Mouse (Mus musculus) kidney, adult 2 months (tissue): ENCODE data around the gene Ccdc74a. TPM values are rescaled to one million over a fixed set of nuclear protein-coding genes. Genes with fewer than 3 reads are reported as not detected.
"Not testable (repeated sequence)": the region's sequence is repeated elsewhere in the genome, so short reads cannot be mapped to it uniquely, and the experiment has no call there.

Source experiments
- DNase-seq: peaks from one replicate; pipeline ENCODE4 v3.0.0; 2021
- H3K27ac ChIP-seq: fragments of 200-500 bp; 2 replicates; pipeline ENCODE4 v1.5.1; 2012; ENCODE audit warnings: low read depth, low read length, control low read depth, inconsistent platforms; ENCODE audit not compliant: insufficient read depth
- H3K27me3 ChIP-seq: fragments of 200-500 bp; replicated peaks from 2 replicates; pipeline ENCODE4 v1.6.1; 2012; ENCODE audit warnings: mild to moderate bottlenecking, moderate library complexity, low read length, inconsistent platforms; ENCODE audit not compliant: control insufficient read depth, insufficient read depth
- H3K36me3 ChIP-seq: fragments of 200-500 bp; 2 replicates; pipeline ENCODE4 v1.6.1; 2012; ENCODE audit warnings: mild to moderate bottlenecking, moderate library complexity, low read length, inconsistent platforms; ENCODE audit not compliant: control insufficient read depth, insufficient read depth
- H3K4me1 ChIP-seq: fragments of 200-500 bp; 2 replicates; pipeline ENCODE4 v1.6.1; 2011; ENCODE audit warnings: low read length; ENCODE audit not compliant: control insufficient read depth, insufficient read depth
- H3K4me3 ChIP-seq: fragments of 200-500 bp; 2 replicates; pipeline ENCODE4 v1.5.1; 2011; ENCODE audit warnings: mild to moderate bottlenecking, low read depth, low read length, control low read depth; ENCODE audit not compliant: insufficient read depth
- CTCF ChIP-seq: fragments of 200-500 bp; conservative IDR thresholded peaks from 2 replicates; pipeline ENCODE4 v1.5.1; 2011; ENCODE audit warnings: low read depth, mild to moderate bottlenecking, control low read depth, low read length, moderate library complexity, mixed read lengths; ENCODE audit not compliant: insufficient read depth, insufficient read length
- POLR2A ChIP-seq: fragments of 200-500 bp; IDR thresholded peaks from one replicate; pipeline ENCODE4 v1.6.1; 2011; ENCODE audit warnings: low read depth, low read length, control low read depth
- WGBS: fragments of 180-500 bp; shearing (Covaris S2); methylation state at CpG from one replicate; pipeline ENCODE4 v1.1.7; 2018; 5-methylcytosine and 5-hydroxymethylcytosine counted together
- polyA plus RNA-seq: library from polyadenylated mRNA; depleted of rRNA; stranded (reverse); fragments of >200 nt; gene quantifications from 2 replicates; pipeline ENCODE4 v1.2.3, GENCODE M21; 2012; rRNA removed

Ccdc74a gene
- 0.42 and 1.0 TPM in 2 replicates for polyA plus RNA-seq

DNA sequence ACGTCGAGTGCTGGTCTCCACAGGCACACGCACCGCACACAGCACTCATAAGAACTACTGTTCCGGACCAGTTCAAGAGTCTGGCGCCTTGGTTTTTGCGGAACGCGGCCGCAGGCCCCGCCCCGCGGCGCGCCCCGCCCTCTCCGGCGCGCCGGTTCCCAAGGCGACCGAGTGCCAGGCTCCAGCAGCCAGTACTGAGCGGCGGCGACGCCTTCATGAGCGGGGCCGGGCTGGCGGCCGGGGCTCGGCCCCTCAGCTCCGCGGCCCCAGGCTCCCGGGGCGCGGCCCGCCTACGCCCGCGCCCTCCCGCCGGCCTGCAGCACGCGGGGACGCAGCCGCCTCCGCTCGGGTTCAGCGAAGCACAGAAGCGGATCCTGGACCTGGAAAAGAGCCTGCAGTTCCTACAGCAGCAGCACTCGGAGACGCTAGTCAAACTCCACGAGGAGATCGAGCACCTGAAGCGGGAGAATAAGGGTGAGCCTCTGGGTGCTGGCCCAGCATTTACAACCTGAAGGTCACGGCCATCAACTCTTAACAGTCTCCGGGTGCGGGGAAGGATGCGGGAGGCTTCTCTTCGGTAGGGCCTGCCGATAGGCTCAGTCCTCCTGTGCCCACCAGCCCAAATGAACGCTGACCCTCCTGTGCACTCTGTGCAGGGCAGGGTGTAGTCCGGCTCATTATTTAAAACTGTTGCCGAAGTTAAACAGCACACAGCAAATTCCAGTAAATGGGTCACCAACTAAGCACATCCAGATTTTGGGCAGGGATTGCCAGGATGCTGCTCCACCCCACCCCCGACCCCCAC, at the start of gene Ccdc74a:
Gene Ccdc74a (plus strand): TSS at position 161 of the 805 bp plus-strand sequence.
- TF ChIP-seq CTCF, result no peak
- no peak for TF ChIP-seq POLR2A
- H3K27ac ChIP-seq, result no peak within 1 kb of the TSS
- no peaks in the 10 kb centered on the region; the same call in 1 of the 2 replicates for H3K36me3 ChIP-seq
- 2% methylated on average over 65 of the region's 65 CpGs for WGBS
- DNase-seq, result peak; percentile 92
- no peaks in the 10 kb centered on the region for H3K27me3 ChIP-seq
- H3K4me1 ChIP-seq, result no peaks in the 10 kb centered on the region; the same call in 1 of the 2 replicates
- peak within 1 kb of the TSS; percentile 56 for H3K4me3 ChIP-seq

DNA sequence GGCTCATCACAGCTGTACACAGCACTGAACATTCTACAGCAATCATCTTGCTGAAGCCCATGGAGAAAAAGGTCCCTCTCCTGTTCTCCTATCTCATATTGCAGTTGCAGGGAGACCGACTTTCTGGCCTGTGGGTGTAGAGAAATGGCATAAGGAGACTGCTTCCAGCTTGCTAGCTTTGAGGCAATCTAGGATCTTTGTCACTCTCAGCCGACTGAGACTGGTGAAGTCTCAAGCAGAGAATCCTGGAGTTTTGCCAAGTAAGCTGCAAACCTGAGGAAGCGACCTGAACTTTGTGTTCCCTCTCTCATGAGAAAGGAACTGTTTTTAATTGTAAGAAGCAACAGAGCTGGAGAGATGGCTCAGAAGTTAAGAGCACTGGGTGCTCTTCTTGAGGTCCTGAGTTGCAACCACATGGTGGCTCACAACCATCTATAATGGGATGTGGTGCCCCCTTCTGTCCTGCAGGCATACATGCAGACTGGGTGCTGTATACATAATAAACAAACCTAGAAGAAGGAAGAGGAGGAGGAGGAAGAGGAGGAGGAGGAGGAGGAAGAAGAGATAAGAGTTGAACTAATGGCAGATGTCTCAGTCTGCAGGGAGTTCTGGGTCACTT, 45.2 kb upstream of the Ccdc74a start:
- Histone ChIP-seq H3K4me1 (no peaks in the 10 kb centered on the region), H3K36me3 (no peaks in the 10 kb centered on the region), H3K27ac (no peak overlapping the region), H3K27me3 (no peaks in the 10 kb centered on the region), H3K4me3 (no peak overlapping the region)
- TF ChIP-seq CTCF (peak; percentile 39; the same call in 1 of the 2 replicates), POLR2A (no peak)
- peak; percentile 19 for DNase-seq
- WGBS, result 37% methylated on average over 3 of the region's 3 CpGs

DNA sequence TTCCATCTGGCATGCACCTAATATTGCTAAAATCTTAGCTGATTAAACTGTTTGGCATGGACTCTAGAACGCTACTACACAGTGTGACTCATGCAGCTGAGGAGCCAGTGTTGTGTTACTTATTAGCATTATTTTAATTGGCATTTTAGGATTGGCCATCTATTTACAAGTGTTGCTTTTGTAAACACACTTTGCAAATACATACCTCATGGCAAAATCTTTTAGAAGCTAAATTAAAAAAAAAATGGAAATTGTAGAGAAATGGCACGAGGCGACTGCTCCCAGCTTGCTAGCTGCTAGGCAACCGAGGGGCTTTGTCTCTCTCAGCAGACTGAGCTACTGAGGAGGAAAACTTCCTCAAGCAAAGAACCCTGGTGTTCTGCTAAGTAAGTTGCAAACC, 41.3 kb upstream of the Ccdc74a start:
- no peak for DNase-seq
- no peaks in the 10 kb centered on the region for H3K36me3 ChIP-seq
- H3K27me3 ChIP-seq, result no peaks in the 10 kb centered on the region
- no peak overlapping the region for H3K27ac ChIP-seq
- WGBS, result 63% methylated on average over 4 of the region's 4 CpGs
- no peak overlapping the region for H3K4me3 ChIP-seq
- H3K4me1 ChIP-seq, result no peaks in the 10 kb centered on the region
- TF ChIP-seq CTCF, result no peak
- TF ChIP-seq POLR2A, result no peak

DNA sequence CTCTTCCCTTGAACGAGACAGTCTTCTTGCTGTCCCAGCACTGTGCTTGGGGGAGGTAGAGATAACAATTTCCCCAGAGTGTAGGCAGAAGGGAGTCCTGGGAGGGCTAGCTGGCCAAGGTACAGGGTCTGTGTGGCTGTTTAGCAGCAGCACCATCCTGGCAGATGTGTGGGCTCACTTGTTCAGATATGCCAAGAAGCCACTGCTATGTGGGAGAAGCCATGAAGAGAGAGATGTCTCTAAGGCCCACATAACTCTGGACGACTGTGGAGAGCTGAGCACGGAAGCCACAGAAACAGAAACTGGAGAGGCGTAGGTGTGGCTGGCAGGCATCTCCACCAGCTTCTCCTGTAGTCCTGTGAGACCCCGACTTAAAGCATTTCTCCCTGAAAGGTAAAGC, 40.6 kb upstream of the Ccdc74a start:
- DNase-seq, result no peak
- Histone ChIP-seq H3K27ac (no peak overlapping the region), H3K27me3 (no peaks in the 10 kb centered on the region), H3K4me1 (no peaks in the 10 kb centered on the region), H3K36me3 (no peaks in the 10 kb centered on the region), H3K4me3 (no peak overlapping the region)
- 71% methylated on average over 5 of the region's 5 CpGs for WGBS
- no peak for TF ChIP-seq CTCF

DNA sequence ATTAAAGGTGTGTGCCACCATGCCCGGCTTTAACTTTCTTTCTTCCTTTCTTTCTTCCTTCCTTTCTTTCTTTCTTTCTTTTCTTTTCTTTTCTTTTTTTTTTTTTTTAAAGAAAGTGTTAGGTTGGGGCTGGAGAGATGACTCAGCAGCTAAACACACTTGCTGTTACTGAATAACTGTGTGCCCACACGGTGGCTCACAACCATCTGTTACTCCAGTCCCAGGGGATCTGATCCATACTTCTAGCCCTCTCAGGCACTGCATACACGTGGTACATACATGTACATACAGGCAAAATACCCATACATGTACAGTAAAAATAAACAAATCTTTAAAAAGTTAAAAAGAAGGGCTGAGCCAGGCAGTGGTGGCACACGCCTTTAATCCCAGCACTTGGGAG, 34.9 kb upstream of the Ccdc74a start:
- DNase-seq, result no peak
- Histone ChIP-seq H3K36me3 (no peaks in the 10 kb centered on the region), H3K4me3 (no peak overlapping the region), H3K27me3 (no peaks in the 10 kb centered on the region), H3K4me1 (no peaks in the 10 kb centered on the region), H3K27ac (no peak overlapping the region)
- no peak for TF ChIP-seq POLR2A
- TF ChIP-seq CTCF, result no peak
- WGBS, result 62% methylated on average over 4 of the region's 4 CpGs

DNA sequence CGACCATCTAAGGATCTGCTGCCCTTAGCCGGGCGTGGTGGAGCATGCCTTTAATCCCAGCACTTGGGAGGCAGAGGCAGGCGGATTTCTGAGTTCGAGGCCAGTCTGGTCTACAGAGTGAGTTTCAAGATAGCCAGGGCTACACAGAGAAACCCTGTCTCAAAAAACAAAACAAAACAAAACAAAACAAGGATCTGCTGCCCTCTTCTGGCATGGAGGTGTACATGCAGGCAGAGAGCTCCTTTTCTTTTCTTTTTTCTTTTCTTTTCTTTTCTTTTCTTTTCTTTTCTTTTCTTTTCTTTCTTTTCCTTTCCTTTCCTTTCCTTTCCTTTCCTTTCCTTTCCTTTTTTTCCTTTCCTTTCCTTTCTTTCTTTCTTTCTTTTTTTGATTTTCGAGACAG, 31.5 kb upstream of the Ccdc74a start:
- not testable (repeated sequence) for H3K4me3 ChIP-seq, H3K27me3 ChIP-seq, H3K4me1 ChIP-seq, H3K27ac ChIP-seq, H3K36me3 ChIP-seq, DNase-seq
- TF ChIP-seq CTCF, result peak; percentile 27; the same call in 1 of the 2 replicates
- WGBS, result 91% methylated on average over 6 of the region's 6 CpGs

DNA sequence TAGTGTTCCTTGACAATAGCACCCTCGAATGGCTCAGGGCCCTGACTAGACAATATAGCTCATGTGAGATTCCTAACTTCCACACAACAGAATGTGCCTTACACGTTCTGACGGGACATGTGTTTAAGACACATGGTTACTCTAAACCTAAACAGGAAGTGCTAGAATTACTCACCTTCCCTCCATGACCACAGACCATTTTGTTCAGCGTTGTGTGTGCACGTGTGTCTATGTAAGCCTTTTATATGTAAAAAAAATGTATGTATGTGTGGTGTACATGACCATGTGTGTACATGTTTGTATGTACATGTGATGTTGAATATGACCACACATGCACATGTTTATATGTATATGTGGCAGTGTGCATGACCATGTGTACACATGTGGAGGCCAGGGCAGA, 30.1 kb upstream of the Ccdc74a start:
- DNase-seq, result no peak
- Histone ChIP-seq H3K4me1 (no peaks in the 10 kb centered on the region), H3K27ac (no peak overlapping the region), H3K36me3 (no peaks in the 10 kb centered on the region), H3K4me3 (no peak overlapping the region), H3K27me3 (no peaks in the 10 kb centered on the region)
- TF ChIP-seq POLR2A (no peak), CTCF (no peak)
- 72% methylated on average over 5 of the region's 5 CpGs for WGBS
